Mouse (Mus musculus): Measurements from ENCODE around the gene Lasp1.
A peak's percentile ranks its signal among the peaks of the same experiment; 100 is the strongest.

- TF ChIP-seq POLR2A (IDR thresholded peaks at IDR 0.05; ENCODE audit: low read depth, low read length): peak; percentile 98
- TF ChIP-seq CTCF (IDR thresholded peaks at IDR 0.05; ENCODE audit: extremely low read depth, insufficient read length, insufficient replicate concordance, low read depth, low read length): no peak
Observed at GRCm38 (mm10) chr11:97799146-97799993, 570 bp downstream of the Lasp1 start.

Data from small intestine, adult 2 months (tissue).